Mouse (Mus musculus) thymus, adult 2 months (tissue): ENCODE results near the gene Tomm7. TPM values are rescaled to one million over a fixed set of nuclear protein-coding genes. Genes with fewer than 3 reads are reported as not detected.
A peak's percentile ranks its signal among the peaks of the same experiment; 100 is the strongest.
"Not testable (repeated sequence)": the region's sequence is repeated elsewhere in the genome, so short reads cannot be mapped to it uniquely, and the experiment has no call there.

Experiments used
- DNase-seq: peaks from one replicate; pipeline ENCODE4 v3.0.0; 2021
- H3K27ac ChIP-seq: fragments of 200-500 bp; 2 replicates; pipeline ENCODE4 v1.5.1; 2012; ENCODE audit warnings: low read length, control low read depth; ENCODE audit not compliant: control insufficient read depth, insufficient read depth
- H3K27me3 ChIP-seq: fragments of 200-500 bp; 2 replicates; pipeline ENCODE4 v1.6.1; 2012; ENCODE audit warnings: mild to moderate bottlenecking, low read length, moderate library complexity, mixed read lengths; ENCODE audit not compliant: control insufficient read depth, insufficient read depth
- H3K36me3 ChIP-seq: fragments of 200-500 bp; 2 replicates; pipeline ENCODE4 v1.6.1; 2012; ENCODE audit warnings: mild to moderate bottlenecking, low read length, moderate library complexity; ENCODE audit not compliant: control insufficient read depth, insufficient read depth
- H3K4me1 ChIP-seq: fragments of 200-500 bp; replicated peaks from 2 replicates; pipeline ENCODE4 v1.6.1; 2012; ENCODE audit warnings: low read length; ENCODE audit not compliant: control insufficient read depth, insufficient read depth
- H3K4me3 ChIP-seq: fragments of 200-500 bp; 2 replicates; pipeline ENCODE4 v1.5.1; 2012; ENCODE audit warnings: mild to moderate bottlenecking, low read length, control low read depth, moderate library complexity; ENCODE audit not compliant: control insufficient read depth, insufficient read depth
- CTCF ChIP-seq: fragments of 200-500 bp; IDR thresholded peaks from 2 replicates; pipeline ENCODE4 v1.5.1; 2012; ENCODE audit warnings: mild to moderate bottlenecking, control low read depth, low read length, moderate library complexity, borderline replicate concordance; ENCODE audit not compliant: control insufficient read depth, poor library complexity, insufficient read depth; ENCODE audit errors: extremely low read depth
- POLR2A ChIP-seq: fragments of 200-500 bp; IDR thresholded peaks from 2 replicates; pipeline ENCODE4 v1.6.1; 2012; ENCODE audit warnings: mild to moderate bottlenecking, low read length, control low read depth, moderate library complexity; ENCODE audit not compliant: control insufficient read depth, poor library complexity, insufficient read depth; ENCODE audit errors: extremely low read depth
- WGBS: fragments of 180-500 bp; shearing (Covaris S2); methylation state at CpG from one replicate; pipeline ENCODE4 v1.1.7; 2018; 5-methylcytosine and 5-hydroxymethylcytosine counted together
- polyA plus RNA-seq: library from polyadenylated mRNA; depleted of rRNA; stranded (reverse); fragments of >200 nt; gene quantifications from 2 replicates; pipeline ENCODE4 v1.2.3, GENCODE M21; 2012

Tomm7 gene
- polyA plus RNA-seq, 1 experiment: 43.3 TPM

DNA sequence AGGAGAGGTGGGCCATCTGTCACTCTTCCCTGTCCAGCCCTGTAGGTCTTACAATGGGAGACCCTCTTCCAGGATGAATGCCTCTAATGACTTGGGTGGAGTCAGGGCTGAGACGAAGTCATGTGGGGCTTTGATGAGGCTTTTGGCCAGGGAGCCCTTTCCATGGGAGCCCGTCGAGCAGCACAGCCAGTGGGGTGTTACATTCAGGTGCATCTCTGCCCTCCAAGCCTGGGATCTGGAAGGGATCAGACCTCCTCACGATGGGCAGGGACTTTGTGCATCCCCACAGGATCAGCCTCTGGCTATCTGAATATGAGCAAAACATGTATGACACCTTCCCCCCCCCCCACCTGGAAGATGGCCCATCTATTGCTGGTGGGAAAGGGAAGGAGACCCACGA is 15.9 kb upstream of the Tomm7 start:
- peaks cover 26% of the 10 kb centered on the region for H3K36me3 ChIP-seq
- WGBS: 93% methylated on average over 5 of the region's 5 CpGs
- no peaks in the 10 kb centered on the region for H3K4me1 ChIP-seq
- H3K4me3 ChIP-seq: no peak overlapping the region
- no peak overlapping the region for H3K27ac ChIP-seq
- no peaks in the 10 kb centered on the region for H3K27me3 ChIP-seq
- no peak for DNase-seq
- TF ChIP-seq POLR2A (no peak), CTCF (no peak)

DNA sequence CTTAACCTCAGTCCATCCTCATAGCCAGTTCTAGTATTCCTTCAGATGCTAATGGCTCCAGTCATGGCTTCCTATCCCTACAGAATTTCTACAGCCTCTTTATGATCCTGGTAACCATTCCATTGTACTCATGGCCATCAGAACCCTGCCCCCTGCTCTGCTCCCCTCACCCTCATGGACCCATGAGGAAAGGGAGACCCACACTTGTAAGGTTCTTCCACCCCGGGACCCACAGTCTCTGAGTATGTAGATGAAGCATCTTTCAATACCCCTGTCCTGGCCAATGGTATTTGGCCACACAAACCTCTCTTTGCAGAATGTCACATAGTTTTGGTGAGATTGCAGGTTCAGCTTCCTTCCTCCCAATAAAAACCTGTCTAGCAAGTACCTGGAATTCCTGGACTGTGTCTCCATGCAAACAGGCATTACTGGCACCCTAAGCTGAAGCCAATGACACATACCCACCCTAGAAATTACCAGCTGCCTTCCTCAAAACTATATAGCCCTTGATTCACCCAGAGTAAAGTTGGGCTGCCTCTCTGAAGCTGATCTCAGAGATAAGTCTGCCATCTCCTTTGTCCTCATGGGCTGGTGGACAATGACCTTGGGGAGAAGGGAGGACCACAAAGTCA is 15.2 kb upstream of the Tomm7 start:
- TF ChIP-seq CTCF (no peak), POLR2A (no peak)
- H3K4me3 ChIP-seq: no peak overlapping the region
- DNase-seq: no peak
- WGBS: 98% methylated on average over 1 of the region's 1 CpGs
- peaks cover 33% of the 10 kb centered on the region for H3K36me3 ChIP-seq
- no peaks in the 10 kb centered on the region for H3K4me1 ChIP-seq
- H3K27me3 ChIP-seq: no peaks in the 10 kb centered on the region
- no peak overlapping the region for H3K27ac ChIP-seq

DNA sequence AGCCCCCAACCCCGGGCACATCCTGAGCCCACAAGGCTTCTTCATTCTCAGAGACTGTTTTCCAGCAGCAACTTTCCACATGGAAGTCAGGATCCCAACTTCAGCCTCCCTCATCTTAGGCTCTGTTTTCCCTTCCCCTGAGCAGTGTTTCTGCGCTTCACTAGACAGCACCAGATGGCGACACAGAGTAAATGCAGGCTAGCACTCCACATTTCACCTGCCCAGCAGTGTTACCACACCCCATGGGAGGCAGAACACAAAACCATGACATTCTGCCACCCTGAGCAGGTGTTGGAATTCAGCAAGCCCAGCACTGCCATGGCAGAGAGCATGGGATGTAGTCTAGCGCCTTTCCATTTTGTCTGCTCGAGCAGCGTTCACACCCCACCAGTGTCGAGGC is 14.7 kb upstream of the Tomm7 start:
- H3K27ac ChIP-seq: no peak overlapping the region
- 95% methylated on average over 7 of the region's 7 CpGs for WGBS
- H3K4me3 ChIP-seq: no peak overlapping the region
- no peaks in the 10 kb centered on the region for H3K27me3 ChIP-seq
- no peaks in the 10 kb centered on the region for H3K4me1 ChIP-seq
- TF ChIP-seq POLR2A (no peak), CTCF (no peak)
- no peak for DNase-seq
- peaks cover 37% of the 10 kb centered on the region for H3K36me3 ChIP-seq

DNA sequence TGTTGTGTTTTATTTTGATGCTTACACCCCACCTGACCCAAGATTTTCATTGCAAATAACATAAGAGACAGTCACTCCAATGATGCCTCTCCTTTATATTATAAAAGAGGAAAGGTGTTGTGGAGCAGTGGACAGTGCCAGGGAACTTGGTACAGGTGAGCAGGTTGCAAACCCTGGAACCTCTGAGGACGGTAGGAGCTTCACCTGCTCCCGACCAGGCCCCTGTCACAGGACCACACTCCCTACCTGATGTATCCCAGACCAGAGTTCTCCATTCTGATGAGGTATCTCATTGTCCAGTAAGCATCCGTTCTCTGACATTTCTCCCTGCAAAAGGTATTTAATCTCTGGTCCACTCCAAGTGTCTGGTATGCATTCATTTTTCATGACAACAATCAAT is 14.0 kb upstream of the Tomm7 start:
- Histone ChIP-seq H3K4me1 (no peaks in the 10 kb centered on the region), H3K4me3 (no peak overlapping the region), H3K36me3 (peaks cover 37% of the 10 kb centered on the region), H3K27me3 (no peaks in the 10 kb centered on the region), H3K27ac (no peak overlapping the region)
- WGBS: 99% methylated on average over 3 of the region's 3 CpGs
- no peak for TF ChIP-seq CTCF
- no peak for TF ChIP-seq POLR2A
- DNase-seq: no peak

DNA sequence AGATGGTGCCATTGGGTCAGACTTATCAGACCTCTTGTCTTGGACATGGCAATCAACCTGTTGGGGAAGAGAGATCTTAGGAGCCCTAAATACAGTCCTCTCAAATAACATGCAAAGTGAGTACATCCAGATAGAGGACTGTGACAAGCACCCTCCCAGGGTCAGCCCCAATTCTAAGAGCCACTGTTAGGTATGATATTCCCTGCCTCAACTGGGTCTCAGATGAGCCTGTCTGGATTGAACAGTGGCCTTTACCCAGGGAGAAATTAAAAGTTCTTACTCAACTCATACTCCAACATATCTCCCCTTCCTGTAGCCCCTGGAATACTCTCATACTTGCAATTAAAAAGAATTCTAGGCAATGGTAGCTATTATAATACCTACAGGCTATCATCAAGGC is 13.2 kb upstream of the Tomm7 start:
- no peak overlapping the region for H3K4me3 ChIP-seq
- H3K4me1 ChIP-seq: no peaks in the 10 kb centered on the region
- no peak for DNase-seq
- no peaks in the 10 kb centered on the region for H3K27me3 ChIP-seq
- no peak overlapping the region for H3K27ac ChIP-seq
- peaks cover 37% of the 10 kb centered on the region for H3K36me3 ChIP-seq
- no peak for TF ChIP-seq POLR2A
- TF ChIP-seq CTCF: no peak

DNA sequence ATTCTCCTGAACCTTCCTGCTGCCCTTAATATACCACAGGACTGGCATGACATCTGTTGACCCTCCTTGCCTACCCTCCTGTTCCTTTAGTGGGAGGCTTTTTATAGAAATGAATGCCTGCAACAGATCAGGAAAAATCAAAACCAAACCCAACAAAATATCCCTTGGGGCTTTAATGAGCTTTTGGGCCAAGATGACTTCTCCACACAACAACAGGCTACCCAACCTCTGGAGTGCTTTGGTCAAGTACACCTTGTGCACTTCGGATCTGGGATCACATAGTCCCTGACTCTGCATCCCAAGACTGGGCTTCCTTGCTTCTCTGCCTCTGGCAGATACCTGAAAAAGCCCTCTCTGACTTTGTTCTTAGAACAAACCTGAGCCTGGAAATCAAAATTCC is 12.2 kb upstream of the Tomm7 start:
- Histone ChIP-seq H3K27me3 (no peaks in the 10 kb centered on the region), H3K4me3 (no peak overlapping the region), H3K27ac (no peak overlapping the region), H3K4me1 (no peaks in the 10 kb centered on the region), H3K36me3 (peaks cover 37% of the 10 kb centered on the region)
- TF ChIP-seq CTCF: no peak
- 94% methylated on average over 1 of the region's 1 CpGs for WGBS
- no peak for DNase-seq

DNA sequence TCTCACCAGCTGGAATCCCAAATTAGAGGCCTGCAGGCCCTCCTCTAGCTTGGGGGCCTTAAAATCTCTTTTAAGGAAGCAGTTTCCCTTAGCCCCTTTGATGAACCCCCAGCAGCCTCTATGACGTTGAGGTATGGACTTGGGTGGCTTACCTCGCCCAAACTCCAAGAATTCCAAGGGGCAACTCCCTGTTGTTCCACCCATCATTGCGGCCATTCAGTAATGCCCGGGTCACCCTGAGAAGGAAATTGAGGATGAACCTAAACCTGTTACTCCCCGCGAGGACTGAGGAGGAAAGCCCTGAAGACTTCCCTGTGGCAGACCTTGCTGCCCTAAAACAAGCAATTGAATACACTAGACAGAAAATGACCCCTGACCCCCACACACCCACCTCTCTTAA is 11.5 kb upstream of the Tomm7 start:
- H3K27me3 ChIP-seq: no peaks in the 10 kb centered on the region
- H3K4me3 ChIP-seq: no peak overlapping the region
- peaks cover 37% of the 10 kb centered on the region for H3K36me3 ChIP-seq
- no peak for DNase-seq
- H3K4me1 ChIP-seq: no peaks in the 10 kb centered on the region
- no peak for TF ChIP-seq POLR2A
- no peak for TF ChIP-seq CTCF
- H3K27ac ChIP-seq: no peak overlapping the region
- WGBS: 97% methylated on average over 6 of the region's 6 CpGs

DNA sequence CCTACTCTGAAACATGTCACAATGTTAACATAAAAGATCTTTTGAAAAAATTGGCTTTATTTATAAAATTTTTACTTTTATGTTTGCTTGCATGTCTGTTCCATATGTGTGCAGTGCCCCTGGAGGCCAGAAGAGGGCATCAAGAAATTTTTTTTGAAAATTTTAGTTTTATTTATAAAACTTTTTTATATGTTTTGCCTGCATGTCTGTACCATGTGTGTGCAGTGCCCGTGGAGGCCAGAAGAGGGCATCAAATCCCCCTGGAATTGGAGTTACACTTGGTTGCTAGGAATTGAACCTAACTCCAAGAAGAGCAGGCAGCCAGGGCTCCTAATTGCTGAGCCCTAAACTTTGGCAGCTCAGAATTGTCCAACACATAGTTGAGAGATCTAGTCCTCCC is 9.0 kb upstream of the Tomm7 start:
- H3K36me3 ChIP-seq: peaks cover 34% of the 10 kb centered on the region
- not testable (repeated sequence) for H3K4me3 ChIP-seq, DNase-seq, H3K27me3 ChIP-seq, H3K27ac ChIP-seq, H3K4me1 ChIP-seq
- 100% methylated on average over 1 of the region's 1 CpGs for WGBS

DNA sequence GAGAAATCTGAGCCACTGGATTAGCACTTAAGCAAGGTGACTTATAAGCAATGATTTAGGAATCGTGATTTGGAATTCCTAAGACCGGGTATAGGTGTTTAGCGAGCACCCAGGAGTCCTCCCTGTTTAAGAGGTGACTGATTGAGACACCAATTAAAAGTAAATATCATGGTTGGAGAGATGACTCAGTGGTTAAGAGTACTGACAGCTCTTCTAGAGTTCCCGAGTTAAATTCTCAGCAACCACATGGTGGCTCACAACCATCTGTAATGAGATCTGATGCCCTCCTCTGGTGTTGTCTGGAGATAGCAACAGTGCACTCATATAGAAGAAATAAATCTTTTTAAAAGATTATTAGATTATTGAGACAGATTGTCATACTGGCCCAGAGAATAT is 7.2 kb upstream of the Tomm7 start:
- not testable (repeated sequence) for H3K4me1 ChIP-seq, DNase-seq, H3K27ac ChIP-seq, H3K27me3 ChIP-seq
- Histone ChIP-seq H3K4me3 (peak overlapping the region; percentile 84), H3K36me3 (peaks cover 19% of the 10 kb centered on the region)
- WGBS: 4% methylated on average over 4 of the region's 4 CpGs
